12 mouse cellular contexts compared by ENCODE assay signal in the genomic region with DNA sequence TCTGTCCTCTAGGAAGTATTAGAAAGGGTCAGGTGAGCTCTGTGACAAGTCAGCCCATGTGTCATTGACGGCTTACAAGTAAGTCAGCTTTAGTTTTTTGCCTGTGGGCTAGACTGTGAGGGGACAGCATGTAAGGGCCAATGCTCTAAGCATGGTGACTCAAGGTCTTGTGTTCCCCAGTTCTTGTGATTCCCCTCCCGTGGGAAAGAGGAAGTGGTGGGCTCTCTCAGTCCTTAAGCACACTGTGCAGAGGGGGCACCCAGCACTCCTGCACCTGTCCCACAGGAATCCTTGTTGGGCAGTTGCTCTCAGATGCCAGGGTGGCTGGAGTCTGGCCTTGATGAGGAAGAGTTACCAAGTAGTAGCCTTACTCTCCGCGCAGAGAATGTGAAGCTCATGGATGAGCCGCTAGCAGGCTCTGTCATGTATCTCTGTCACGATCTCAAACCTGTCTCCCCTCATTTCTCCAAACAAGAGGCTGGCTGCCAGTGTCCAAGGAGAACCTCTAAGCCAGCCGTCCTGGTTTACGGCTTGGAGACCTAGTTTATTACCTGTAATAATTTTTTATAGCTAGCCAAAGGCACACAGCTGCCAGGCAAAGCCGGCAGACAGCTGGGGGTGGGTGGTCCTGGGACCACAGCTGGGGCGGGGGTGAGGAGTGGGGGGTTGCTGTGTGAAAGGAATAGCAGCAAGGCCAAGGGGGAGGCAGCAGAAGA. TPM values are rescaled to one million over a fixed set of nuclear protein-coding genes. Genes with fewer than 3 reads are reported as not detected.
A peak's percentile ranks its signal among the peaks of the same experiment; 100 is the strongest.
DNase-seq lines count a peak whose midpoint lies in the region; ATAC-seq and TF ChIP-seq lines count a peak whose summit lies in the region.
"Had no signal": no experiment of that assay in that cellular context is flagged by ENCODE, and none has a peak within 500 bp of the region (broad histone marks: within the 10 kb centered on the region; RNA-seq: fewer than 3 reads in every experiment).

A gene (plus strand): TSS at position 556 of the 716 bp plus-strand sequence.

- no peak within 1 kb of the TSS for H3K27ac ChIP-seq in kidney, embryonic 16.5 days (ENCODE audit: low read length)
- H3K27ac ChIP-seq in kidney, adult 2 months (ENCODE audit: insufficient read depth, low read depth, low read length) = no peak within 1 kb of the TSS
- H3K27ac ChIP-seq in liver, embryonic 12.5 days = peak within 1 kb of the TSS; percentile 57; the same call in 1 of the 2 replicates
- no peak within 1 kb of the TSS for H3K27ac ChIP-seq in neural tube, embryonic 15.5 days (replicated peaks)
- H3K27ac ChIP-seq: lung, embryonic 15.5 days had no signal

- H3K9me3 ChIP-seq in kidney, embryonic 16.5 days (ENCODE audit: low read length) = no peaks in the 10 kb centered on the region
- no peaks in the 10 kb centered on the region for H3K9me3 ChIP-seq in liver, embryonic 12.5 days (replicated peaks)
- H3K9me3 ChIP-seq in neural tube, embryonic 15.5 days (replicated peaks) = no peaks in the 10 kb centered on the region
- H3K9me3 ChIP-seq: lung, embryonic 15.5 days had no signal

- peaks cover 13% of the 10 kb centered on the region for H3K4me1 ChIP-seq in kidney, embryonic 16.5 days (ENCODE audit: insufficient read depth, low read length)
- H3K4me1 ChIP-seq in kidney, adult 2 months (ENCODE audit: control insufficient read depth, insufficient read depth, low read length) = peaks cover 11% of the 10 kb centered on the region; the same call in 1 of the 2 replicates
- H3K4me1 ChIP-seq in liver, embryonic 12.5 days = no peaks in the 10 kb centered on the region; the same call in 1 of the 2 replicates
- peaks cover 13% of the 10 kb centered on the region for H3K4me1 ChIP-seq in neural tube, embryonic 15.5 days
- H3K4me1 ChIP-seq: lung, embryonic 15.5 days had no signal

- no peak for DNase-seq in kidney, adult 2 months
- DNase-seq in hindlimb bud, embryonic 11.5 days (ENCODE audit: extremely low spot score, low read depth, low spot score) = peak; percentile 58
- no peak for DNase-seq in layer of hippocampus, adult 11-12 months (ENCODE audit: low spot score)
- no peak for DNase-seq in retina, postnatal 1 day
- DNase-seq in cerebellum, adult 8-10 months = no peak
- DNase-seq: cerebellum, postnatal 36 days; heart, postnatal 36 days; thymus, adult 18-20 months had no signal

- TF ChIP-seq POLR2A in kidney, adult 2 months (IDR thresholded peaks at IDR 0.05; ENCODE audit: low read depth, low read length) = no peak

- no peaks in the 10 kb centered on the region for H3K36me3 ChIP-seq in kidney, embryonic 16.5 days (ENCODE audit: insufficient read depth, low read length)
- H3K36me3 ChIP-seq in kidney, adult 2 months (ENCODE audit: control insufficient read depth, insufficient read depth, low read length) = no peaks in the 10 kb centered on the region
- H3K36me3 ChIP-seq in liver, embryonic 12.5 days = no peaks in the 10 kb centered on the region
- no peaks in the 10 kb centered on the region for H3K36me3 ChIP-seq in neural tube, embryonic 15.5 days
- H3K36me3 ChIP-seq: lung, embryonic 15.5 days had no signal

- no peak within 1 kb of the TSS for H3K9ac ChIP-seq in kidney, embryonic 16.5 days (replicated peaks; ENCODE audit: low read length)
- H3K9ac ChIP-seq in liver, embryonic 12.5 days = no peak within 1 kb of the TSS
- H3K9ac ChIP-seq in neural tube, embryonic 15.5 days (replicated peaks) = no peak within 1 kb of the TSS
- H3K9ac ChIP-seq: lung, embryonic 15.5 days had no signal

- TF ChIP-seq CTCF in kidney, adult 2 months (conservative IDR thresholded peaks at IDR 0.05; ENCODE audit: insufficient read depth, insufficient read length, low read depth, low read length) = no peak

- no peak for ATAC-seq in kidney, embryonic 16.5 days (ENCODE audit: low FRiP score, low TSS enrichment)
- no peak for ATAC-seq in liver, embryonic 12.5 days
- ATAC-seq in neural tube, embryonic 15.5 days (ENCODE audit: low FRiP score) = no peak

- H3K4me3 ChIP-seq in kidney, embryonic 16.5 days (ENCODE audit: low read length) = 0 out of 2 replicates have a peak within 1 kb of the TSS, but pooled peaks have one; percentile 0
- no peak within 1 kb of the TSS for H3K4me3 ChIP-seq in kidney, adult 2 months (ENCODE audit: insufficient read depth, low read depth, low read length)
- peak within 1 kb of the TSS; percentile 22; the same call in 1 of the 2 replicates for H3K4me3 ChIP-seq in liver, embryonic 12.5 days
- H3K4me3 ChIP-seq in neural tube, embryonic 15.5 days (replicated peaks) = no peak within 1 kb of the TSS
- H3K4me3 ChIP-seq: lung, embryonic 15.5 days had no signal

- H3K4me2 ChIP-seq in kidney, embryonic 16.5 days (replicated peaks; ENCODE audit: low read depth, low read length) = peak within 1 kb of the TSS; percentile 20; the same call in 1 of the 2 replicates
- peak within 1 kb of the TSS; percentile 34 for H3K4me2 ChIP-seq in liver, embryonic 12.5 days
- H3K4me2 ChIP-seq in neural tube, embryonic 15.5 days = peak within 1 kb of the TSS; percentile 13; the same call in 1 of the 2 replicates
- H3K4me2 ChIP-seq: lung, embryonic 15.5 days had no signal

- 12% methylated on average over 10 of the region's 10 CpGs for WGBS in kidney, embryonic 16.5 days
- 27% methylated on average over 10 of the region's 10 CpGs for WGBS in kidney, adult 2 months
- 34% methylated on average over 10 of the region's 10 CpGs for WGBS in liver, embryonic 12.5 days (ENCODE audit: insufficient replicate concordance)
- 18% methylated on average over 10 of the region's 10 CpGs for WGBS in neural tube, embryonic 15.5 days

- H3K27me3 ChIP-seq in kidney, embryonic 16.5 days (ENCODE audit: insufficient read depth, low read length) = no peaks in the 10 kb centered on the region
- H3K27me3 ChIP-seq in kidney, adult 2 months (replicated peaks; ENCODE audit: control insufficient read depth, insufficient read depth, low read length) = no peaks in the 10 kb centered on the region
- peaks cover 35% of the 10 kb centered on the region for H3K27me3 ChIP-seq in liver, embryonic 12.5 days (replicated peaks)
- no peaks in the 10 kb centered on the region; the same call in 1 of the 2 replicates for H3K27me3 ChIP-seq in neural tube, embryonic 15.5 days (replicated peaks)
- H3K27me3 ChIP-seq: lung, embryonic 15.5 days had no signal

RNA-seq across cellular contexts. Expression of the gene that starts here (rescaled TPM):
- polyA plus RNA-seq in kidney, embryonic 16.5 days (2015; fragmentation: Nextera tagmentation; extraction: Ambion mirVana) = 0.92 and 1.2 TPM in 2 replicates
- 6.3 and 9.1 TPM in 2 replicates for polyA plus RNA-seq in kidney, adult 2 months (2012; rRNA removed)
- 2.5 and 3.0 TPM in 2 replicates for polyA plus RNA-seq in liver, embryonic 12.5 days (2016; fragmentation: Nextera tagmentation; extraction: Ambion mirVana)
- 0.50 and 1.1 TPM in 2 replicates for polyA plus RNA-seq in neural tube, embryonic 15.5 days (2015; fragmentation: Nextera tagmentation; extraction: Ambion mirVana)
- polyA plus RNA-seq: lung, embryonic 15.5 days had no signal

Comparison
In these comparisons a context has a peak if more than half of its experiments do, and no peak if none do; other contexts are left out.
1. H3K4me3 ChIP-seq: peak in kidney, embryonic 16.5 days (single experiment) and liver, embryonic 12.5 days (single experiment); none in kidney, adult 2 months (single experiment) and neural tube, embryonic 15.5 days (single experiment).
2. Peak in every context shown above with its lines, with median percentiles within 50 percentile points of each other: H3K4me2 ChIP-seq.